Mouse (Mus musculus): ENCODE measurements around the gene Runx2. TPM values are rescaled to one million over a fixed set of nuclear protein-coding genes. Genes with fewer than 3 reads are reported as not detected.

The Runx2 gene
- polyA plus RNA-seq, 1 experiment from 2014 or later, result 14.0 TPM

DNA sequence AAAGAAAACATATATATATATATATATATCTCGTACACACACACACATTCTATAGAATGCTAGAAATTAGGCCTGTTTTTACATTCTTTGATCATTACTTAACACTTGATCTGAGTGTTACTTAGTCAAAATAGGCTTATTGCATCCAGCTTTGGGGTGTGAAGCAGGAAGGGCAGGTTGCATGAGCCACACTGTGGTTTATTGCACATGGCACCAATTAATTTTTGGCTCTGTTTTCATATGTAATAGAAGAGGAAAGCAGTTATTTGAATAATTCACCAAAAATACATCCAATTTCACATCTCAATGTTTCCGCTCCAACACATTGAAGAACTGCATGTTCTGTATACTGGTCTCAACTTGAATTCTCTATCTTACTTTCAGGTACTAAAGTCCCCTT, 42.0 kb downstream of the Runx2 start:
- in situ Hi-C loops (cut with MboI; ENCODE audit: low pct_unique_long_range_greater_than_20kb), result loop anchor here (5.0 kb wide), 1 partner anchor 35 kb away; no protein-coding TSS in a partner anchor
- CTCF ChIA-PET, result no interaction called here

DNA sequence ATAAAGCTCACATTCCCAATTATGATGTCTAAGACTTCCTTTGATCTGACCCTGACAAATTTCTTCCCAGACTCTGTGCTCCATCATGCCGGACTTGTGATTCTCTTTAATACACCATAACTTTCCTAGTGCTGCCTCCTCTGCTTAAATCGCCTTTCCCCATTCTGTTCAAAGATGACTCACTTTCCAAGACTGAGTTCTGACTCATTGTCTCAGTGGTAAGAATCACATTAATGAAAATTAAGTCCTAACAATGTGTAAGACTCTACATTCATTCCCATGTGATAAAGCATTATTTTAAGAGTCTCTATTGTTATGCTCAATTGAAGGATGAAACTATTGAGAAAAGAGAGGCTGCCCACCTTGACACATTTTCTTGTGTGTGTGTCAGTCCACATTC, 43.7 kb downstream of the Runx2 start:
- ChIA-PET POLR2A (no interaction called here), CTCF (no interaction called here)
- TF ChIP-seq CTCF (IDR thresholded peaks at IDR 0.05), result no peak
- in situ Hi-C loops (cut with MboI; ENCODE audit: low pct_unique_long_range_greater_than_20kb), result loop anchor here (5.0 kb wide), 1 partner anchor 34 kb away; no protein-coding TSS in a partner anchor
- DNase-seq (ENCODE audit: low read depth, low spot score) (peak; percentile 64), ATAC-seq (peak; percentile 47)
- H3K27me3 ChIP-seq, result no peaks in the 10 kb centered on the region

More for the DNA sequence above, 42.0 kb downstream of the Runx2 start:
- TF ChIP-seq CTCF (IDR thresholded peaks at IDR 0.05), result no peak
- DNase-seq (ENCODE audit: low read depth, low spot score), result no peak
- ATAC-seq, result no peak
- POLR2A ChIA-PET, result no interaction called here
- no peaks in the 10 kb centered on the region for H3K27me3 ChIP-seq

GRCm38 (mm10) chr17:44768522-44768921, 46.1 kb downstream of the Runx2 start:
- no peak for TF ChIP-seq CTCF (IDR thresholded peaks at IDR 0.05)
- in situ Hi-C loops (cut with MboI; ENCODE audit: low pct_unique_long_range_greater_than_20kb), result loop anchor here (10.0 kb wide), 1 partner anchor 504 kb away; no protein-coding TSS in a partner anchor
- ChIA-PET CTCF (no interaction called here), POLR2A (no interaction called here)
- DNase-seq (ENCODE audit: low read depth, low spot score), result no peak
- no peak for ATAC-seq
- no peaks in the 10 kb centered on the region for H3K27me3 ChIP-seq

DNA sequence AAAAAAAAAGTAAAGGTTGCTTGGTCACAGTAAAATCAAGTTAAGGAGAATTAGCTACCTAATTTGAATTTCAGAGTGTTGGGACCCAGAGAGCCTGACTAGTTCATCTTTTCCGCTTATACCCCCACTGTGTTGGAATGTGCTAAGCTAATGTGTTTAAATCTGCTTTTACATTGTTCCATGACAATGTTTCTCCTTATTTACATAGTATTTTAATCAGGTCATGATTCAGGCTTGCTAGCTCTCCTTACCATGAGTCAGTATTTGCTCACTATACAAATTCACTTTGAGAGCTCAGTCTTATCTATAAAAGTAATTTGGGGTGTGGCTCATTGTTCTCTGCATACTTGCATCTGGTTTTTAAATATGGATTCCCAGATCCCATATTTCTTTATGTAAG, 47.2 kb downstream of the Runx2 start:
- ChIA-PET POLR2A (no interaction called here), CTCF (interaction anchor here (0.7 kb wide), 1 partner anchor 9 kb away, joined by 3 read pairs; no protein-coding TSS in a partner anchor)
- in situ Hi-C loops (cut with MboI; ENCODE audit: low pct_unique_long_range_greater_than_20kb), result loop anchor here (10.0 kb wide), 1 partner anchor 503 kb away; no protein-coding TSS in a partner anchor
- no peak for DNase-seq (ENCODE audit: low read depth, low spot score)
- ATAC-seq, result peak; percentile 35
- no peaks in the 10 kb centered on the region for H3K27me3 ChIP-seq
- no peak for TF ChIP-seq CTCF (IDR thresholded peaks at IDR 0.05)

DNA sequence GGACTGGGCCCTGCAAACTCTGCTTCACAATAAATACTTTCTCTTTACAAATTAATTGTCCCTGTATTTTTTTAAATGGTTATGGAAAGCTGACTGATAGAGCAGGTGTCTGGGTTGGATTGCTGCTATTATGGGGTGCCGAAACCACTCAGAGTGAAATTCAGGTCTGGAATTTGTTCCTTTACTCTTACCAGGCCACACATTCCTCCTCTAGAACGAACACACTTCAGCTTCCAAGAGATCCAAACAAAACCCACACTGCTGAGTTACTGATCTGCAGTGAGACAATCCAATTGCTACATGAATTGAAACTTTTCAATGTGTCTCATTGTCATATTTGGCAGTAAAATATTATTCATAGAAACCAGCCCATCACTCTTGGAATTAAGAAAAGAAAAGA, 47.6 kb downstream of the Runx2 start:
- in situ Hi-C loops (cut with MboI; ENCODE audit: low pct_unique_long_range_greater_than_20kb), result loop anchor here (10.0 kb wide), 1 partner anchor 502 kb away; no protein-coding TSS in a partner anchor
- ChIA-PET POLR2A (no interaction called here), CTCF (no interaction called here)
- ATAC-seq (no peak), DNase-seq (ENCODE audit: low read depth, low spot score) (no peak)
- H3K27me3 ChIP-seq, result no peaks in the 10 kb centered on the region
- no peak for TF ChIP-seq CTCF (IDR thresholded peaks at IDR 0.05)

- POLR2A ChIA-PET, result no interaction called here
- CTCF ChIA-PET, result no interaction called here
- no peak for ATAC-seq
- TF ChIP-seq CTCF (IDR thresholded peaks at IDR 0.05), result no peak
- in situ Hi-C loops (cut with MboI; ENCODE audit: low pct_unique_long_range_greater_than_20kb), result loop anchor here (10.0 kb wide), 1 partner anchor 502 kb away; no protein-coding TSS in a partner anchor
- no peak for DNase-seq (ENCODE audit: low read depth, low spot score)
- H3K27me3 ChIP-seq, result no peaks in the 10 kb centered on the region
Observed at GRCm38 (mm10) chr17:44766318-44766717, 48.3 kb downstream of the Runx2 start.

- in situ Hi-C loops (cut with MboI; ENCODE audit: low pct_unique_long_range_greater_than_20kb), result loop anchor here (10.0 kb wide), 1 partner anchor 629 kb away; no protein-coding TSS in a partner anchor
- no peak for ATAC-seq
- ChIA-PET POLR2A (no interaction called here), CTCF (no interaction called here)
- no peaks in the 10 kb centered on the region for H3K27me3 ChIP-seq
- DNase-seq (ENCODE audit: low read depth, low spot score), result no peak
- TF ChIP-seq CTCF (IDR thresholded peaks at IDR 0.05), result no peak
Observed at GRCm38 (mm10) chr17:44745378-44745777, 69.2 kb downstream of the Runx2 start.

- in situ Hi-C loops (cut with MboI; ENCODE audit: low pct_unique_long_range_greater_than_20kb), result loop anchor here (10.0 kb wide), 1 partner anchor 631 kb away; no protein-coding TSS in a partner anchor
- ATAC-seq (no peak), DNase-seq (ENCODE audit: low read depth, low spot score) (no peak)
- no peak for TF ChIP-seq CTCF (IDR thresholded peaks at IDR 0.05)
- ChIA-PET CTCF (no interaction called here), POLR2A (no interaction called here)
- H3K27me3 ChIP-seq, result no peaks in the 10 kb centered on the region
Observed at GRCm38 (mm10) chr17:44743780-44744179, 70.8 kb downstream of the Runx2 start.

DNA sequence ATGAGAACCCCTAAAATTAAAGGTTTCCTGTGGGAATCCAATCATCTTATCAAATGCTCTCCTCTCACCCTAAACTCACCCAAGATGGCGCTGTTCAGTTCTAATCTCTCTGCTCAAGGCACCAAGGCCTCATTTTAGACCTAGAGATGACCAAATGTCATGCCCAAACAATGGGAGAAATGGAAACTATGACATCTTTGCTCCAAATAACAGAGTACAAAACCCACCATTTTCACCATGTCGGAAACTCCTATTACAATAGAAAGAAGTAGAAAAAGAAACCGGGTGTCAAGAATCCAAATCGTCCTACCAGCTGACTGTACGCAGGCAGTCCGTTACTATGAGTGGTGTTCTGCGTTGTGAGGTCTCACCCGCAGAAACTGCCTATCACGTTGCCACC, 72.4 kb downstream of the Runx2 start:
- no peak for TF ChIP-seq CTCF (IDR thresholded peaks at IDR 0.05)
- ChIA-PET CTCF (no interaction called here), POLR2A (no interaction called here)
- DNase-seq (ENCODE audit: low read depth, low spot score), result no peak
- in situ Hi-C loops (cut with MboI; ENCODE audit: low pct_unique_long_range_greater_than_20kb), result loop anchor here (10.0 kb wide), 1 partner anchor 633 kb away; no protein-coding TSS in a partner anchor
- H3K27me3 ChIP-seq, result no peaks in the 10 kb centered on the region
- ATAC-seq, result no peak

DNA sequence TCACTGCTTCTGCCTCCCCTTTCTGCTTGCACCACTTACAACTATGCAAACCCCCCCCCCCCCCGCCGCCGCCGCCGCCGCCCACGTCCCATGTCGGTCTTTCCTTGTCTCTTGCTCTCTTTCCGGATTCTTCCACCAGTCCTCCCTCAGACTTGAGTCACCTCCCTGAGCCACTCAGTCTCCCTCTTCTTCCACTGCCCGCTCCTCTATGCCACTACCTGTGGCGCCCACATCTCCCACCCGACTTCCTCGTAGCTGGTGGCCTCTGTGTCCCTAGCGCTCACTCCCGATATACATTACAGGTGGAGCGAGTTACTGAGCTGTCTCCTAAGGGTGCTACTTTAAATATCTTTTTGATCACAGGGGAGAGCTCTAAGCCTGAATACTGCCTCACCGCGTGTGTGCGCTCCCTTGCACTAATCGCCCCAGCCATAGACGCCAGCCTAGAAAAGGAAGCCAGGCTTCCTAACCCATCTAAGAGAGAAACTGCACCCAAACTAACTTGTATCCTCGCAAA, 76.4 kb downstream of the Runx2 start:
- ChIA-PET CTCF (no interaction called here), POLR2A (interaction anchor here (0.5 kb wide), 1 partner anchor 230 kb away, joined by 3 read pairs; no protein-coding TSS in a partner anchor)
- H3K27me3 ChIP-seq, result no peaks in the 10 kb centered on the region
- in situ Hi-C loops (cut with MboI; ENCODE audit: low pct_unique_long_range_greater_than_20kb), result loop anchor here (5.0 to 10.0 kb wide), 5 partner anchors 34 to 473 kb away; no protein-coding TSS in a partner anchor
- no peak for TF ChIP-seq CTCF (IDR thresholded peaks at IDR 0.05)
- no peak for DNase-seq (ENCODE audit: low read depth, low spot score)
- no peak for ATAC-seq

GRCm38 (mm10) chr17:44737275-44738120, 77.1 kb downstream of the Runx2 start:
- POLR2A ChIA-PET, result interaction anchor here (0.5 kb wide), 1 partner anchor 230 kb away, joined by 3 read pairs; no protein-coding TSS in a partner anchor
- CTCF ChIA-PET, result no interaction called here
- H3K27me3 ChIP-seq, result no peaks in the 10 kb centered on the region
- no peak for ATAC-seq
- DNase-seq (ENCODE audit: low read depth, low spot score), result no peak
- in situ Hi-C loops (cut with MboI; ENCODE audit: low pct_unique_long_range_greater_than_20kb), result loop anchor here (5.0 to 10.0 kb wide), 5 partner anchors 35 to 473 kb away; no protein-coding TSS in a partner anchor
- TF ChIP-seq CTCF (IDR thresholded peaks at IDR 0.05), result no peak

Measured in Patski (cell line).